Comparison of ENCODE assay signal across 27 mouse cellular contexts in genomic region chr12:52012159-52012558, GRCm38 (mm10). TPM values are rescaled to one million over a fixed set of nuclear protein-coding genes. Genes with fewer than 3 reads are reported as not detected.
DNase-seq lines count a peak whose midpoint lies in the region; ATAC-seq and TF ChIP-seq lines count a peak whose summit lies in the region.
"Had no signal": no experiment of that assay in that cellular context is flagged by ENCODE, and none has a peak within 500 bp of the region (broad histone marks: within the 10 kb centered on the region; RNA-seq: fewer than 3 reads in every experiment).

No protein-coding gene starts in this region.

- no peaks in the 10 kb centered on the region; the same call in 1 of the 2 replicates for H3K9me3 ChIP-seq in forebrain, embryonic 10.5 days
- H3K9me3 ChIP-seq in forebrain, embryonic 15.5 days = no peaks in the 10 kb centered on the region
- H3K9me3 ChIP-seq in forebrain, embryonic 13.5 days (replicated peaks) = no peaks in the 10 kb centered on the region
- no peaks in the 10 kb centered on the region for H3K9me3 ChIP-seq in forebrain, postnatal 0 days (ENCODE audit: low read length)
- no peaks in the 10 kb centered on the region for H3K9me3 ChIP-seq in heart, embryonic 13.5 days
- no peaks in the 10 kb centered on the region; the same call in 1 of the 2 replicates for H3K9me3 ChIP-seq in midbrain, embryonic 11.5 days (ENCODE audit: control insufficient read depth, low read length)
- no peaks in the 10 kb centered on the region for H3K9me3 ChIP-seq in midbrain, embryonic 16.5 days (replicated peaks; ENCODE audit: control insufficient read depth, low read length, poor library complexity, severe bottlenecking)
- H3K9me3 ChIP-seq: embryonic facial prominence, embryonic 10.5 days; embryonic facial prominence, embryonic 12.5 days; G1E had no signal

- no peak for TF ChIP-seq POLR2A in heart, adult 2 months (IDR thresholded peaks at IDR 0.05; ENCODE audit: insufficient read depth, low read depth, low read length)

- no peak overlapping the region for H3K4me2 ChIP-seq in forebrain, embryonic 15.5 days (replicated peaks)
- H3K4me2 ChIP-seq in forebrain, embryonic 13.5 days = no peak overlapping the region
- H3K4me2 ChIP-seq in forebrain, postnatal 0 days (ENCODE audit: low read depth) = no peak overlapping the region
- H3K4me2 ChIP-seq in heart, embryonic 13.5 days = peak overlapping the region; percentile 9; the same call in 1 of the 2 replicates
- no peak overlapping the region for H3K4me2 ChIP-seq in midbrain, embryonic 11.5 days
- no peak overlapping the region for H3K4me2 ChIP-seq in midbrain, embryonic 16.5 days (ENCODE audit: low read length)
- H3K4me2 ChIP-seq: embryonic facial prominence, embryonic 12.5 days had no signal

- no peak for TF ChIP-seq EP300 in heart, adult 2 months (IDR thresholded peaks at IDR 0.05; ENCODE audit: insufficient read depth, low read depth, low read length)

- no peak for DNase-seq in forebrain, embryonic 10.5 days (ENCODE audit: extremely low spot score, low spot score)
- no peak for DNase-seq in forebrain, postnatal 0 days
- DNase-seq in heart, adult 2 months = no peak
- DNase-seq in midbrain, embryonic 11.5 days (ENCODE audit: low spot score, missing footprints) = peak; percentile 69
- DNase-seq: adrenal gland, adult 8-10 months; adrenal gland, postnatal 14 days; adrenal gland, postnatal 36 days; B cell, adult 2 months; cerebellum, adult 11-12 months; cerebellum, adult 2 months; cerebellum, adult 9-10 months; cerebellum, postnatal 10 days; cerebellum, postnatal 25 days had no signal

- TF ChIP-seq CTCF in forebrain, postnatal 0 days (IDR thresholded peaks at IDR 0.05; ENCODE audit: low read depth) = no peak
- no peak for TF ChIP-seq CTCF in heart, adult 2 months (IDR thresholded peaks at IDR 0.05)

- intact Hi-C loops in heart, adult 2 months (cut with DNase I) = no loop called here

- WGBS in forebrain, embryonic 10.5 days = 91% methylated on average over 8 of the region's 8 CpGs
- 80% methylated on average over 8 of the region's 8 CpGs for WGBS in forebrain, embryonic 15.5 days
- 80% methylated on average over 8 of the region's 8 CpGs for WGBS in forebrain, embryonic 13.5 days
- 76% methylated on average over 8 of the region's 8 CpGs for WGBS in forebrain, postnatal 0 days
- 40% methylated on average over 8 of the region's 8 CpGs for WGBS in heart, embryonic 13.5 days
- 60% methylated on average over 8 of the region's 8 CpGs for WGBS in heart, adult 2 months
- 87% methylated on average over 8 of the region's 8 CpGs for WGBS in midbrain, embryonic 11.5 days
- WGBS in midbrain, embryonic 16.5 days = 81% methylated on average over 8 of the region's 8 CpGs

- H3K27me3 ChIP-seq in forebrain, embryonic 10.5 days (ENCODE audit: poor library complexity, severe bottlenecking) = no peaks in the 10 kb centered on the region
- no peaks in the 10 kb centered on the region for H3K27me3 ChIP-seq in forebrain, embryonic 15.5 days
- H3K27me3 ChIP-seq in forebrain, embryonic 13.5 days = no peaks in the 10 kb centered on the region
- H3K27me3 ChIP-seq in forebrain, postnatal 0 days (ENCODE audit: insufficient read depth, low read length) = no peaks in the 10 kb centered on the region
- H3K27me3 ChIP-seq in heart, embryonic 13.5 days (replicated peaks) = no peaks in the 10 kb centered on the region
- H3K27me3 ChIP-seq in heart, adult 2 months (ENCODE audit: control insufficient read depth, insufficient read depth, low read length) = no peaks in the 10 kb centered on the region
- H3K27me3 ChIP-seq in midbrain, embryonic 11.5 days (ENCODE audit: control insufficient read depth, insufficient read depth, low read length) = no peaks in the 10 kb centered on the region
- H3K27me3 ChIP-seq in midbrain, embryonic 16.5 days (ENCODE audit: control insufficient read depth, insufficient read depth, low read depth, low read length) = no peaks in the 10 kb centered on the region
- H3K27me3 ChIP-seq: CH12.LX; embryonic facial prominence, embryonic 12.5 days; Patski had no signal

- H3K4me3 ChIP-seq in forebrain, embryonic 10.5 days = no peak overlapping the region
- H3K4me3 ChIP-seq in forebrain, embryonic 15.5 days = no peak overlapping the region
- H3K4me3 ChIP-seq in forebrain, embryonic 13.5 days = no peak overlapping the region
- H3K4me3 ChIP-seq in forebrain, postnatal 0 days (ENCODE audit: low read depth, low read length) = no peak overlapping the region
- H3K4me3 ChIP-seq in heart, embryonic 13.5 days = no peak overlapping the region
- no peak overlapping the region for H3K4me3 ChIP-seq in heart, adult 2 months
- H3K4me3 ChIP-seq in midbrain, embryonic 11.5 days (ENCODE audit: low read depth, low read length) = no peak overlapping the region
- H3K4me3 ChIP-seq in midbrain, embryonic 16.5 days (ENCODE audit: low read depth, low read length) = no peak overlapping the region
- H3K4me3 ChIP-seq: embryonic facial prominence, embryonic 10.5 days; embryonic facial prominence, embryonic 12.5 days had no signal

- no peaks in the 10 kb centered on the region for H3K79me2 ChIP-seq in heart, adult 2 months (replicated peaks; ENCODE audit: control insufficient read depth, insufficient read depth, low read length)

- H3K4me1 ChIP-seq in forebrain, embryonic 10.5 days = peaks cover 26% of the 10 kb centered on the region
- peaks cover 8% of the 10 kb centered on the region; the same call in 1 of the 2 replicates for H3K4me1 ChIP-seq in forebrain, embryonic 15.5 days
- peaks cover 18% of the 10 kb centered on the region; the same call in 1 of the 2 replicates for H3K4me1 ChIP-seq in forebrain, embryonic 13.5 days
- no peaks in the 10 kb centered on the region for H3K4me1 ChIP-seq in forebrain, postnatal 0 days (ENCODE audit: insufficient read depth)
- peaks cover 5% of the 10 kb centered on the region; the same call in 1 of the 2 replicates for H3K4me1 ChIP-seq in heart, embryonic 13.5 days
- no peaks in the 10 kb centered on the region for H3K4me1 ChIP-seq in heart, adult 2 months (ENCODE audit: control insufficient read depth, insufficient read depth, low read length)
- H3K4me1 ChIP-seq in midbrain, embryonic 11.5 days (ENCODE audit: control insufficient read depth, insufficient read depth, low read length) = no peaks in the 10 kb centered on the region
- H3K4me1 ChIP-seq in midbrain, embryonic 16.5 days (ENCODE audit: control insufficient read depth, insufficient read depth, low read length) = 0 out of 2 replicates have a peak, but pooled peaks cover 2% of the 10 kb centered on the region
- H3K4me1 ChIP-seq: embryonic facial prominence, embryonic 12.5 days had no signal

- H3K36me3 ChIP-seq in forebrain, embryonic 10.5 days (replicated peaks) = no peaks in the 10 kb centered on the region
- H3K36me3 ChIP-seq in forebrain, embryonic 15.5 days = no peaks in the 10 kb centered on the region
- H3K36me3 ChIP-seq in forebrain, embryonic 13.5 days (ENCODE audit: poor library complexity, severe bottlenecking) = no peaks in the 10 kb centered on the region
- no peaks in the 10 kb centered on the region for H3K36me3 ChIP-seq in forebrain, postnatal 0 days (ENCODE audit: insufficient read depth)
- H3K36me3 ChIP-seq in heart, embryonic 13.5 days = no peaks in the 10 kb centered on the region
- no peaks in the 10 kb centered on the region for H3K36me3 ChIP-seq in heart, adult 2 months (ENCODE audit: control insufficient read depth, insufficient read depth, low read length)
- no peaks in the 10 kb centered on the region for H3K36me3 ChIP-seq in midbrain, embryonic 11.5 days (ENCODE audit: control insufficient read depth, insufficient read depth, low read length)
- no peaks in the 10 kb centered on the region for H3K36me3 ChIP-seq in midbrain, embryonic 16.5 days (ENCODE audit: control insufficient read depth, insufficient read depth, low read length)
- H3K36me3 ChIP-seq: embryonic facial prominence, embryonic 10.5 days; embryonic facial prominence, embryonic 12.5 days; G1E had no signal

- peak overlapping the region; percentile 26; the same call in 1 of the 2 replicates for H3K27ac ChIP-seq in forebrain, embryonic 10.5 days
- no peak overlapping the region for H3K27ac ChIP-seq in forebrain, embryonic 15.5 days (replicated peaks)
- peak overlapping the region; percentile 25; the same call in 1 of the 2 replicates for H3K27ac ChIP-seq in forebrain, embryonic 13.5 days
- H3K27ac ChIP-seq in forebrain, postnatal 0 days (ENCODE audit: low read depth, low read length) = no peak overlapping the region
- no peak overlapping the region for H3K27ac ChIP-seq in heart, embryonic 13.5 days (replicated peaks)
- no peak overlapping the region for H3K27ac ChIP-seq in heart, adult 2 months
- H3K27ac ChIP-seq in midbrain, embryonic 11.5 days (ENCODE audit: low read depth, low read length) = no peak overlapping the region
- no peak overlapping the region for H3K27ac ChIP-seq in midbrain, embryonic 16.5 days (ENCODE audit: low read length)
- H3K27ac ChIP-seq: embryonic facial prominence, embryonic 10.5 days; embryonic facial prominence, embryonic 12.5 days had no signal

- ATAC-seq in forebrain, embryonic 15.5 days (replicated peaks) = no peak
- no peak for ATAC-seq in forebrain, embryonic 13.5 days
- no peak for ATAC-seq in forebrain, postnatal 0 days
- ATAC-seq in heart, embryonic 13.5 days (ENCODE audit: extremely low read depth, insufficient number of reproducible peaks, low FRiP score, low TSS enrichment) = no peak
- no peak for ATAC-seq in midbrain, embryonic 11.5 days (ENCODE audit: low FRiP score)
- ATAC-seq in midbrain, embryonic 16.5 days = no peak
- ATAC-seq: activated CD4-positive, CD25-positive, alpha-beta regulatory T cell, adult 4 months; CD4-positive, CD25-positive, alpha-beta regulatory T cell, adult 4 months; forebrain, embryonic 16.5 days; Patski had no signal

- no peak overlapping the region for H3K9ac ChIP-seq in forebrain, embryonic 15.5 days (replicated peaks)
- no peak overlapping the region for H3K9ac ChIP-seq in forebrain, embryonic 13.5 days
- H3K9ac ChIP-seq in forebrain, postnatal 0 days = no peak overlapping the region
- no peak overlapping the region for H3K9ac ChIP-seq in heart, embryonic 13.5 days
- H3K9ac ChIP-seq in heart, adult 2 months (ENCODE audit: low read depth, low read length) = no peak overlapping the region
- no peak overlapping the region for H3K9ac ChIP-seq in midbrain, embryonic 11.5 days (ENCODE audit: low read length)
- H3K9ac ChIP-seq in midbrain, embryonic 16.5 days (ENCODE audit: low read depth, low read length) = no peak overlapping the region
- H3K9ac ChIP-seq: embryonic facial prominence, embryonic 12.5 days had no signal

RNA-seq across cellular contexts. Expression of gene Dtd2, which starts 5.9 kb away (rescaled TPM):
- polyA plus RNA-seq in forebrain, embryonic 10.5 days (2016; fragmentation: Nextera tagmentation; extraction: Ambion mirVana) = 28.9 and 31.2 TPM in 2 replicates
- 14.9 and 16.4 TPM in 2 replicates for polyA plus RNA-seq in forebrain, embryonic 15.5 days (2015; fragmentation: Nextera tagmentation; extraction: Ambion mirVana)
- 19.1 and 21.1 TPM in 2 replicates for polyA plus RNA-seq in forebrain, embryonic 13.5 days (2015; fragmentation: Nextera tagmentation; extraction: Ambion mirVana)
- total RNA-seq in forebrain, postnatal 0 days (2014; rRNA removed) = 16.3 and 17.9 TPM in 2 replicates
- polyA plus RNA-seq in forebrain, postnatal 0 days (2015; fragmentation: Nextera tagmentation; extraction: Ambion mirVana) = 20.9 and 23.1 TPM in 2 replicates
- 15.7 and 18.1 TPM in 2 replicates for polyA plus RNA-seq in heart, embryonic 13.5 days (2015; fragmentation: Nextera tagmentation; extraction: Ambion mirVana)
- 1 to 10 TPM; 4.4 to 5.5 TPM for total RNA-seq in heart, adult 2 months (2021)
- 3.9 and 5.9 TPM in 2 replicates for polyA plus RNA-seq in heart, adult 2 months (2012; rRNA removed)
- 24.1 and 27.4 TPM in 2 replicates for polyA plus RNA-seq in midbrain, embryonic 11.5 days (2014; fragmentation: Nextera tagmentation; extraction: Ambion mirVana)
- polyA plus RNA-seq in midbrain, embryonic 16.5 days (2015; fragmentation: Nextera tagmentation; extraction: Ambion mirVana) = 18.2 and 24.7 TPM in 2 replicates

RNA-seq across cellular contexts. Expression of gene Gpr33, which starts 15.7 kb away (rescaled TPM):
- polyA plus RNA-seq in forebrain, embryonic 10.5 days (2016; fragmentation: Nextera tagmentation; extraction: Ambion mirVana) = not detected in 2 replicates
- polyA plus RNA-seq in forebrain, embryonic 15.5 days (2015; fragmentation: Nextera tagmentation; extraction: Ambion mirVana) = not detected in 2 replicates
- polyA plus RNA-seq in forebrain, embryonic 13.5 days (2015; fragmentation: Nextera tagmentation; extraction: Ambion mirVana) = not detected in 2 replicates
- total RNA-seq in forebrain, postnatal 0 days (2014; rRNA removed) = not detected in 2 replicates
- not detected in 2 replicates for polyA plus RNA-seq in forebrain, postnatal 0 days (2015; fragmentation: Nextera tagmentation; extraction: Ambion mirVana)
- polyA plus RNA-seq in heart, embryonic 13.5 days (2015; fragmentation: Nextera tagmentation; extraction: Ambion mirVana) = not detected in 2 replicates
- not detected for total RNA-seq in heart, adult 2 months (2021)
- polyA plus RNA-seq in heart, adult 2 months (2012; rRNA removed) = not detected in 2 replicates
- polyA plus RNA-seq in midbrain, embryonic 11.5 days (2014; fragmentation: Nextera tagmentation; extraction: Ambion mirVana) = not detected in 2 replicates
- not detected in 2 replicates for polyA plus RNA-seq in midbrain, embryonic 16.5 days (2015; fragmentation: Nextera tagmentation; extraction: Ambion mirVana)
- total RNA-seq: adrenal gland, adult 8-10 months; adrenal gland, postnatal 14 days; adrenal gland, postnatal 36 days; CH12.LX had no signal
- polyA plus RNA-seq: activated CD4-positive, CD25-positive, alpha-beta regulatory T cell, adult 4 months; CD4-positive, CD25-positive, alpha-beta regulatory T cell, adult 4 months; cerebellum, adult 2 months; cortical plate, adult 2 months; embryonic facial prominence, embryonic 10.5 days; embryonic facial prominence, embryonic 12.5 days; embryonic facial prominence, embryonic 14.5 days; forebrain, embryonic 16.5 days; G1E; Patski had no signal

RNA-seq across cellular contexts. Expression of gene Heatr5a, which starts 41.0 kb away (rescaled TPM):
- polyA plus RNA-seq in forebrain, embryonic 10.5 days (2016; fragmentation: Nextera tagmentation; extraction: Ambion mirVana) = 14.0 and 14.5 TPM in 2 replicates
- polyA plus RNA-seq in forebrain, embryonic 15.5 days (2015; fragmentation: Nextera tagmentation; extraction: Ambion mirVana) = 5.4 and 5.9 TPM in 2 replicates
- 6.7 and 7.3 TPM in 2 replicates for polyA plus RNA-seq in forebrain, embryonic 13.5 days (2015; fragmentation: Nextera tagmentation; extraction: Ambion mirVana)
- total RNA-seq in forebrain, postnatal 0 days (2014; rRNA removed) = 14.5 and 15.0 TPM in 2 replicates
- 1.3 and 2.0 TPM in 2 replicates for polyA plus RNA-seq in forebrain, postnatal 0 days (2015; fragmentation: Nextera tagmentation; extraction: Ambion mirVana)
- polyA plus RNA-seq in heart, embryonic 13.5 days (2015; fragmentation: Nextera tagmentation; extraction: Ambion mirVana) = 7.5 and 7.6 TPM in 2 replicates
- total RNA-seq in heart, adult 2 months (2021) = 10 to 100 TPM; 20.6 to 21.4 TPM
- polyA plus RNA-seq in heart, adult 2 months (2012; rRNA removed) = 23.6 and 47.9 TPM in 2 replicates
- 9.2 and 9.5 TPM in 2 replicates for polyA plus RNA-seq in midbrain, embryonic 11.5 days (2014; fragmentation: Nextera tagmentation; extraction: Ambion mirVana)
- polyA plus RNA-seq in midbrain, embryonic 16.5 days (2015; fragmentation: Nextera tagmentation; extraction: Ambion mirVana) = 6.9 and 7.1 TPM in 2 replicates

Comparison
In these comparisons a context has a peak if more than half of its experiments do, and no peak if none do; other contexts are left out.
1. H3K27ac ChIP-seq: peak in forebrain, embryonic 10.5 days (single experiment) and forebrain, embryonic 13.5 days (single experiment); none in forebrain, embryonic 15.5 days (single experiment), forebrain, postnatal 0 days (single experiment), heart, embryonic 13.5 days (single experiment), heart, adult 2 months (single experiment), midbrain, embryonic 11.5 days (single experiment) and midbrain, embryonic 16.5 days (single experiment).